Mouse (Mus musculus): ENCODE measurements around the gene Slc2a13.
A peak's percentile ranks its signal among the peaks of the same experiment; 100 is the strongest.

Slc2a13 gene

DNA sequence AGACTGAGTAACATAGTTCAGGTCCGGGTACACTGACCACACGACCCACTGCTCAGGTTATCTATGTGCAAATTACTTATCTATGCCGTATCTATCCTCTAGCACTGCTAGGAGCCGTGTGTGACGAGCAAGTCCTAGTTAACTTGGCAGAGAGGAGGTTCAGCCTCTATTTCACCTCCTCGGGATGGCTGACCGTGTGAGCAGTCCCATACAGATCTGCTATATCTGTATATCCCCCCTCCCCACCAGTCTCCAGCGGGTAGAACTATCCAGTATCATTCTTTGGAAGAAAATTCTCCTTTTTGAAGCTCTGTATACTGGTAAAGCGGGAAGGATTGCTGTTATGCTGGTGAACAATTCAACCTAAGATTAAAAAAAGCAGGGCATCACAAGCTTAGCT lies 70.8 kb downstream of the Slc2a13 start:
- DNase-seq (ENCODE audit: low read depth), result no peak

DNA sequence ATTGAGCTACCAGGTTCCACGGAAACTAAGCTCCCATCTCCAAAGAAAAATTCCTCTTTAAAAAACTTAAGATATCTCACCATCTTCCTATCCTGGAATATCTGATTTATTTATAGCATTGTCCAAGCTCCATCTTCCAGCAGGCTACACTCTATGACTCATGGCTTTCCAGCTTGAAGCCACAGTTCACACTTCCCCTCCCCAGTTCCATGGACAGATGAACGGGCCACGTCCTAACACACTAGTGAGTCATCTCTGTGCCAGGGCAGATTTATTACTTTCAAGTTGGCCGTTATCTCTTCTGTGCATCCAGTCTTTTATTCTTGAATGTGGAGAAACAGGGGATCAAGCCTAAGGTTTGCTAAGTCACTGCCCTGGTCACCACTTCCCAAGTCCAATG lies 78.0 kb downstream of the Slc2a13 start:
- DNase-seq (ENCODE audit: low read depth), result no peak

DNA sequence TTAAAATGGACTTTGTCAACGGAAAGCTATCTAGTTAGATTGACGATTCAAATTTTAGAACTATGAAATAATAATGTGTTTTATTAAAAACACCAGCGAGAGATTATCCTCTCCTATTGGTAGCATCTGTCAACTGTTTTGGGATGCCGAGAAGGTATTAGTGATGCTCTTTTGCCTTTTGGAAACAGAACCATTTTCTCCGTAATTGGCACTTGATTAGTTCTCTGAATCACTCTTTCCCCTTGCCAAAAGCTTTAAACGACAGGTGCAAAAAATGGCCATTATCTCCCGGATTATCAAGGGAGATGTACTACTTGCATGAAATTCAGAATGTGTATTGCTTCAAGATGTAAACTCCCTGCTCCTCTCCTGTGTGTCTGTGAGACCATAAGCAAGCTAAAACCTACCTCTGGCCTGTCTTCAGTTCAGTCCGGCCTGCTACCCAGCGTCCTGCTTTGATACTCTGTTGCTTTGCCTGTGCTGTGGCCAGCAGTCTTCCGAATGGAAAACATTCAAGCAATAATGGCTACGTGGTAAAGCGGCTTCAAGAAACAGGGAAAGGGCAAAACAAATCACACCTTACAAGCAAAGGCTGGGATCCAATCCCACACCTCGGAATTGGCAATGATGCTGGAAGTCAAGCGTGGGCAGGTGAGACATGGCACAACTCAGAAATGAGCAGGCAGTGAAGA lies 93.0 kb downstream of the Slc2a13 start:
- DNase-seq (ENCODE audit: low read depth), result no peak

DNA sequence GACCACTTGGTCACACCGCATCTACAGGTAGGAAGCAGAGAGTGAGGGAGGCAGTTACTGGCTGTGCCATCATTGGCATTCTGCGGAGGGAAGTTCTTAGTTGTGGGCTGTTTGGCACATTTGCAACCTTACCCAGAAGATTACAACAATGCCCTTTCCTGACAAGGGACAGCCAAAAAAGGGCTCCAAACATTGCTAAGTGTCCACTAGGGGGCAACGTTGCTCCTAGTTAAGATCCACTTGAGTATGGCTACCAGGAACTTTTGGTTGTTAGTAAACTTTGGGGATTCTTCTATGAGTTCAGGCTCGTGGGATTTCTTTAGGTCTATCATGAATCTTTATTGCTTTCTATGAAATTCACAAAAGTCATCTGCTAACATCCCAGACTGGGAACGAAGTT lies 95.3 kb downstream of the Slc2a13 start:
- peak; percentile 12 for DNase-seq (ENCODE audit: low read depth)

DNA sequence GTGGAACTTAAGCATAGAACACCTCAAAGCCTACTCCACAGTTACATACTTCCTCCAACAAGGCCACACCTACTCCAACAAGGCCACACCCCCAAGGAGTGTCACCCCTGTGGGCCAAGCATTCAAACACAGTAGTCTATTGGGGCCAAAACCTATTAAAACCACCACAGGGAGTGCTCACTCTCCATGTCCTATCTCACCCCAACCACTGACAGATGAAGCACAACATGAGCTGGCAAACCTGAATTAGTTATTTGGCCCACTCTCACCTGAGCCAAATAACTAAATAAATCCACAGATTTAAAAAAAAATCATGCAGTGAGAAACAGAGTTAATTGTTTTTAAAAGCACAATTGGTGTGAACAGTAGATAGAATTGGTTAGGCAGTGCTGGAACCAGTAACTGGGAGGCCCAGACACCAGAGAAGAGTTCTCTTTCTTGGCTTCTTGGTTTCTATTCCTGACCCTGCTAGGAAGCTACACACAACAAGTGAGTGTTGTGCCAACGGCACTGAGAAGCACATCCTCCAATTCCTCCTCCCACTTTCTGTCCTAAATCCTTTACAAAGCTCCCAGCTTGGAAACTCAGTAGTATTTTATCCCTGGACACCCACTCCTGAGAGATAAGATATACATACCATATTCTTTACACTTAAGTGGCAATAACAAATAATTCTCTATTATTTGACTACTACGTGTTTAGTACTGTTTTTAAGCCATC lies 99.2 kb downstream of the Slc2a13 start:
- DNase-seq (ENCODE audit: low read depth), result no peak

DNA sequence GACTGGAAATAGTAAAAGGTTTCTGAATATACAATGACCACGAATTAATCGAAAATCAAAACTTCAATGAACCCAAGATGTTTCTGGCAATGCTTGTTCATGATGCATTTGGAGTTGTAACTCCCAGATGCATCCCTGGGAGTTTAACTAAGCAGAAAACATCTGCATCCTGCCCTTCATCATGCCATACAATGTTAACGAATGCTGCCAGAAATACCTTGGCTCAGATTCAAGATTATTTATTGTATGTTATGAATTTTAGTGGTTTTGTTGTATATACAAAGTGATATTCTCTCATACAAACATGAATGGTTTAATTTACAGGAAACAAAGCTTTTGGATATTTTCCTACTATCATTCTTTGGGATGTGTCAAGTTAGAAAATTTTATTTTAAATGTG lies 107.7 kb downstream of the Slc2a13 start:
- no peak for DNase-seq (ENCODE audit: low read depth)

DNA sequence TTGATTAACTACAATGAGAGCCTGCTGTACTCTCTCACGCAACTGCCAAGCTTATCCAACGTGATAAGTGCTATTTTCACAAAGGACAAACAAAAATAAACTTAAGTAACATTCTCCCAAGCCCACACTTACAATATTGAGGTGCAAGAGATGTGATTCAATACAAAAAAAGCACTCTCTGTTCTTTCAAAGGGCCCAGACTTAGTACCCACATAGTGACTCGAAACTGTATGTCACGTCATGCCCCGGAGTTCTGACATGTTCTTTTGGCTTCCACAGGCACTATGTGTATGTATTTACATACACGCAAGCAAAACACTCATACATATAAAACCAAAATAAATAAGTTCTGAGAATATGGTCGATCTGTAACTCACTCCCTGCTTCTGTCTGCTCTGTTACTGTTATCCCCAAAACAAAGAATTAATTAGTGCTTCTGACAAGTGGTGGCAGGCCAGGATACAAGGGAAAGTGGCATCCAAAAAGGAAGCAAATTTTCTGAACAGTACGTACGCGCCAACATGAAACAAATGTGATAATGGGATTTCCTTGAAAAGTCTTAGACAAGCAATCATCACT lies 109.1 kb downstream of the Slc2a13 start:
- DNase-seq (ENCODE audit: low read depth), result no peak

DNA sequence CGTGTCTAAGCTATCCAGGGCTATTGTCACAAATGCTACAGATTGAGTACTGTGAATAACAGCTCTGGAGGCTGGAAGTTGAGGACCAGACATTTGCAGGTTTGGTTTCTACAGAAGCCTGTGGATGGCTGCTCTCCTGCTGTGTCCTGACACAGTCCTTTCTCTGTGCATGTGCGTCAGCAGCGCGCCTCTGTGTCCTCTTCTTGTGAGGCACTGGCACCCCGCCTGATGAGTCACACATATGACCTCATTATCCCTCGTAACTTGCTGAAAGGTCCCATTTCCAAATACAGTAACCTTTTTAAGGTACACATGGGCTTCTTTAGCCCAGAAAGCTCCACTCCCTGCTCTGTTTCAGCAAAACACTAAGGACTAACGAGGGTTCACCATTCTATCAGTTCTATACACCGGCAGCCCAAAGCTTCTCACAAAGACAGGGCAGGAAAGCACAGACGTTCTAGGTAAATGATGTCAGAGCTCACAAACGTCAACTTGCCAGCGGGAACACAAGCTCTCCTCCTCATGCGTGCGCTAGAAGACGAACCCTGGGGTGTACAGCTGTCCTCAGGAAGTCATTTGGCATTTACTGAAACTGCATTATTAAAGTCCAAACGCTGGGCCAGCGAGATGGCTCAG lies 109.9 kb downstream of the Slc2a13 start:
- DNase-seq (ENCODE audit: low read depth), result no peak

DNA sequence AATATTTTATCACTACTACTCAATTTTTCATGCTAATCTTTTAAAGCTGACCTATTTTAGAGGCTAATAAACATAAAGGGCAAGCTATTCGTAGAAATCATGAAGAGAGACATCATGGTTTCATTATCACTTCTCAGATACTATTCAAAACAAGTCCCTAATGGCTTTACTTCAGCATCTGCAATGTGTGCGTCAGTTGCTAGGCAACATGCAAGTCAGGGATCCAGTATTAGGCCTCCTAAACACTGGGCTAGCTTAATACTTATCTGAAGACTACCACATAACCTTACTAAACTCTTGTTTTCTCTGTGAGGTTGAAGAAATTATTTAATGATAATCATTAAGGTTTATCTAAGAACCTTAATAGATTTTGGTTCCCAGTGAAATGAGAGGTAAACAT lies 111.1 kb downstream of the Slc2a13 start:
- no peak for DNase-seq (ENCODE audit: low read depth)

DNA sequence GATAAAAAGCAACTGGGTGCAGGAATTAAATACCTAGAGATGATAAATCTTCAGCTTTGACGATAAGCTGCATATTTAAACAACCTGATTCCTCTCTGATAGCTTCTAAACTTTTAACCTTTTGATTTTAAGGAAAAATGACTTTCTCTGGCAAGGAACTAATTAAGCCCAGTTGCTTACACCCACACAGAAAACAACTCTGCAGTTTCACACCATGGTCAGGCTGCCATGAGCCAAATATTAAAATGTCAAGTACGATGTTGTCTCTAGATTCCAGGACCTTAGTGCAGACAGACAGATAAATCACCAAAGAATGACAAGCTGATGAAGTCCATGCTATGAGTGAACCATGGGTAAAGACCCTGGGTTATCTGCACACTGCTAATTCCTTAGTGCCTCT lies 115.9 kb downstream of the Slc2a13 start:
- no peak for DNase-seq (ENCODE audit: low read depth)

DNA sequence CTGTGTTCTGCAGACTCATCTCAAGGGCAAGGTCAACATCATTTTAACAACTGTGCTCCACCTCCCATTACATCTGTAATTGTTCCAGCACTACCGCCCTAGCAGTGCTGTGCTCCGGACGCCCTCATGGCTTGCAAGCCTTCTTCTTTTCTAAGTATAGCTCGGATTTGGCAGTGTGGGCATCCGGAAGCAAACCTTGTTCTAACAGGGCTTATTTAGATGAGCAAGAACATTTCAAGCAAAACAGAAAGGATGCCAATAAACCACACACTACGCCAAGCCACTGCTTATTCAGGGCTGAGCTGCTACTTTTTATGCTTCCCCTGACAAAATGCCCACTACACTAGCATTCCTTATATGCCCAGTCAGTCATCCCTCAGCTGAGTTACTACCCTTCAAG lies 127.7 kb downstream of the Slc2a13 start:
- DNase-seq (ENCODE audit: low read depth), result no peak

DNA sequence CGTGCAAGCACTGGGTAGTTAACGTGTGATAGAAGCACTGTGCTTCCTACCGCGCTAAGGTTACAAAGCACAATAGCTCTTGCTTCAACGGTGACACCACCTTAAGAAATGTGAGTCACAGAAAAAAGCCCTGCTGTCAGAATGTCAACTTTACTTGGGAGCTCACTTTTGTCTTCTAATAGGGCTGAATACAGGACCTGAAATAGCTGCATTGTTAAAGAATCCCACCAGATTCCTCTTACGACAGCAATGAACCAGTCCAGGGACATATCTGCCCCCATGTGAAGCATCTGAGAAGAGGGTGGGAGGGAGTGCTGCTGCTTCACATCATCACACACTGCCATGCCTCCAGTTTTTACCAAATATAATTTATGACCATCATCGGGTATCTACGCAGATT lies 129.6 kb downstream of the Slc2a13 start:
- DNase-seq (ENCODE audit: low read depth), result no peak

DNA sequence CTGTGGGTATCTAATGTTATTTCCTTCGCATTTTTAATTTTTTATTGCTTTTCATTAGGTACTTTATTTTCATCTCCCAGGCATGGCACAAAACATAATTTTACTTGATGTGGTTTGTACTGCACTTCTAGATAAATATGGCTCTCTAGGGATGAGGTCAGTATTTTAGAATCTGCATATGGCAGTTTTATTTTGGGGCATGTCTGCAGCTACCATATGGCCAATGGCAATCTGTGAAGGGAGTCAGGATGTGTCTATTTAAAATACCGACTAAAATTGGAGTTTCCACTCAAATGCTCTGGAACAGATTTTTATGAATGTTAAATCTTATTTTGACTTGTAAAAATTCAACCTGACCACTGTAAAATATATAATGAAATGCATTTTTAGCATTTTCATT lies 133.2 kb downstream of the Slc2a13 start:
- no peak for DNase-seq (ENCODE audit: low read depth)

DNA sequence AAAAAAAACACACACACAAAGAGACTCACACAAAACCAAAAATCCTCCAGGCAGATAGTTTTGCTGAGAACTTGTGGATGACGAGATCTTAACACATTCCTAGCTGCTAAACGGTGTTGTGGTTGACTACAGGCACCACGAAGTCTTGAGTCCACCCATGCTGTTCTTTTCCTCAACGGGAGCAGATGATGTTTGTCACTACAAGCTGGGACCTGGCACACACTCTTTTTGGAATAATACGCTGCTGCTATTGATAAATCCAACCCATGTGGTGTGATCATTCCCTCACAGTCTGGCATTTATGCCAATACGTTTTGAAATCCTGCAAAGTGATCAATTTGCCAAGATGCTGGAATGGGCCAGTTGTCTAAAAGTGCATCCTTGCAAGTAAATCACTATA lies 147.6 kb downstream of the Slc2a13 start:
- DNase-seq (ENCODE audit: low read depth), result no peak

DNA sequence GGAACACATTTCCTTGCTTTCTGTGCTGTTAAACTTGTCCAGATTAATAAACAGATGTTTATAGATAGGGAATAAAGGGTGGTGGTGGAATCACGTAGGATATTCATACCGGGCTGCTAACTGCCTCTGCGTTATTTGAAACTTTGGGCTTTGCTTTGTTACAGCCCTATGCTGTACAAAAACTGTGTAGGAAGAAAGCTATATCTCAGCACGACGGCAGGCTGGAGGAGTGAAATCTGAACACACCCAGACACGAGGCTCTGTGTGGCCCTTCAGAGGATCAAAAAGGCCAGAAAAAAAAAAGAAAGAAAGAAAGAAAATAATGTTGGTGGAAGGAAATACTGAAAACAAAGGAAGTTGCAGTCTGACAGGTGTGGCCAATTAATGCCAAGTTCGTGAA lies 166.1 kb downstream of the Slc2a13 start:
- DNase-seq (ENCODE audit: low read depth), result no peak

DNA sequence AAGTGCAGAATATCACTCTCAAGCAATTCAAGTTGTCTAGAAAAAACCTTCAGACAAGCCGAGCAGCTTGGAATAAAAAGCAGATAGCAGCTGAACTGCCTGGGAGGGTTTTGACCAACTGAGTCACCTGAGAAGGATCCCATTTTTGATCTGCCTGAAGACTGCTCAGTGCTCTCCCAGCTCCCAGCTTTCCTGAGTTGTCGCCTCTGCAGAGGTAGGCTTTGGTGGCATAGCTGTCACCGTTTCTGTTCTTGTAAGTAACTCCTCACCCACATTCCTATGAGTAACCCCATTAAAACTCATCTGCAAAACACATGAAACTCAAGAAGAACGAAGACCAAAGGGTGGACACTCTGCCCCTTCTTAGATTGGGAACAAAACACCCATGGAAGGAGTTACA lies 177.9 kb downstream of the Slc2a13 start:
- DNase-seq (ENCODE audit: low read depth), result no peak

DNA sequence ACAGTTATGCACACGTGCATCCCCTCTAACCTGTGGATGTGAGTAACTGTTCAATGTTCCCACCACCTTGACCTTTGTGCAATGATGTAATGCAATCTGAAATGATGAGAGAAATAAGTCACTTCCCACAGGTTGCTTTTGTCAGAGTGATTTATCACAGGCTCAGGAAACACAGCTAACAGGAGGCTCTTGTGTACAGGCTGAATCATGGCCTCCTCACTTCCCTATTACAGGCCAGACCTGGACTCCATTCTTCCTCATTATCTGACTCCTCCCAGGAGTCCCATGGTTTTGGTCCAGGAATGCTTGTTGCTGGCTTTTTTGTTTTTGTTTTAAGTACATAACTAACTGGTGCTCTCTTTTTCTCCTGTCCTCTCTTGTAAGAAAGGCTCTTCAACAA lies 189.4 kb downstream of the Slc2a13 start:
- no peak for DNase-seq (ENCODE audit: low read depth)

DNA sequence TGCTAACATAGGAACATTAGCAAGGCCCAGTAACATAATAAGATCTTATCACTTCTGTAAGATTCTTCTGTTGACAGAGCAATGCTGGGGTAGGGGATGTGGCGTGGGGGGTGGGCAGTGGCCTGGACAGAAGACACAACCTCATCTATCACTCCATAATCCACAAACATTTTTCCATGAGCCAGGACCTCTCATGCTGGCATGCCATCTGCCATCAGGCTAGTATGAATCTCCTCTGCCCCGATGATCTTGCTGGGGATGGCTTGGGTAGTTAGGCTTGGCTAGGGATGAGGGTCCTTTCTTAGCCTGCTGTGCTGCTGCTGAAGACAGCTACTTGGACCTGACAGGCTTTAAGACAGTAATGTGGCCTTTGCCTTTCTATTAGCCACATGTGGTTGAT lies 190.5 kb downstream of the Slc2a13 start:
- no peak for DNase-seq (ENCODE audit: low read depth)

DNA sequence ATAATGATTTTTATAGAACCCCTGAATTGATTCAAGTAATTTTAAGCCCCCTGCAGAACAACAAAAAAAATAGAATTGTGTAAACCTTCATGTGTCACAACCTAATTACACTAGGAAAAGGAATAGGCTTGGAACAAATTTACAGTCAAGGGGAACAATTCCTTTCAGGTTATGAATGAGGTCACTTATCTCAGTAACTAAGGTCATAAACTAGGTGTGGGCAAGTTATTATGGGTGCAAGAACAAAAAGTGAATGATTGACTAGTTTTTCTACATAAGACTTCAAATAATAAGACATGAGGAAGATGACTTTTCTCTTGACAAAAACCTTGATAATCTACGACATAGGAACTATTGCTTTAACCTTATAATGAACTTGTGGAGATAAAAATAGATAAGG lies 191.2 kb downstream of the Slc2a13 start:
- no peak for DNase-seq (ENCODE audit: low read depth)

DNA sequence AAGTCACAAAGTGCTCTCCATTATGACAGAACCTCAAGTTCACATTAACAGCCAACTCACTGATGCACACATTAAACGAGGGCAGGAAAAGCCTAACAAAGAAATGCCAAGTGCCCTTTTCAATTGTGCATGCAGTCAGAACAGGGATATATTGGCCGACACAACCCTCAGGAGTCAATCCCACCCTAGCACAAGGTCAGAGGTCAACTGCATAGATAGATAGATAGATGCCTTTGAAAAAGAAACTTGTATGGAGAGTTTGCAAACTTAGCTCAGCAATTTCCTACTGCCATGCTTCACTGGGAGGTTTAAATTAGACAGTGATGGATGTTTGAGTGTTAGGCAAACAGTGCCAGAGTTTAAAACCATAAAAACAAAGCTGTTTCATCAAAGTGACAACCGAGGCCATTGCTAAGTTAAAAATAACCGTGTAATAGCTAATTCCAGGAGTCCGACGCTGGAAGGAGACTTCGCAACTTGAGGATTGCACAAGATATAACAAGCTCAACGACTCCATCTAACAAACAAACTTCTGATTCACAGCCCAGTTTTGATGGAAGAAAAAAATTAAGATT lies 194.2 kb downstream of the Slc2a13 start:
- no peak for DNase-seq (ENCODE audit: low read depth)

DNA sequence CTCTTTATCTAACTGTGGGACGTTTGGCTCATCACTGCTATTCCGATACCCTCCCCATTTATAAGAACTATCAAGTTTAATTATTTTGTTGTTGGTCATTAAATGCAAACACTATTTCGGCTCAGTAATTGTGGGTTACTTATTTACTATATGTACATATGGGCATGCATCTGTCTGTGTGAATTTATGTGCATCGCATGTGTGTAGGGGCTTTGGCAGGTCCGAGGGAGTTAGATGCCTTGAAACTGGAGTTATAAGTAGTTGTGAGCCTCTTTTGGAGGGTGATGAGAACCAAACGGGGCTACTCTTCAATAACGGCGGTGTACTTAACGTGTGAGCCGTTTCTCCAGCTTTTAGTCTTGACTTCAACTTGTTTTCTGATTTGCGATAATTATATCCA lies 195.5 kb downstream of the Slc2a13 start:
- no peak for DNase-seq (ENCODE audit: low read depth)

DNA sequence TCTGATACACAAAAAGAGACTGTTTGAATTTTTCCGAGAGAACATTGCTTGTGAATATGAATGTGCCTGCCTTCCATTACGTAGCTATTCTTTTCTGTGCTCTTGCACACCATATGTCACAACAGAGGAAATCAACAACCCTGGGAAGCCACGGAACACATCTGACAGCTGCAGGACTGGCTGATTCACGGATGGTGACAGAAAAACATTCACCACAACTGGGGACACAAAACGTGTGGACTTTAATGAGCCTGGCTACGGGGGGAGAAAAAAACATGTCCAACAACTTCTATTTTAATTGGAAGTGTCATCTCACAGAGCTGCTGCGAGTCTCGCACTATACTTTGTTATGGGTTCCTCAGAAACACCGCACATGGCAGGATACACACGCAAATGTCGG lies 196.0 kb downstream of the Slc2a13 start:
- DNase-seq (ENCODE audit: low read depth), result no peak

DNA sequence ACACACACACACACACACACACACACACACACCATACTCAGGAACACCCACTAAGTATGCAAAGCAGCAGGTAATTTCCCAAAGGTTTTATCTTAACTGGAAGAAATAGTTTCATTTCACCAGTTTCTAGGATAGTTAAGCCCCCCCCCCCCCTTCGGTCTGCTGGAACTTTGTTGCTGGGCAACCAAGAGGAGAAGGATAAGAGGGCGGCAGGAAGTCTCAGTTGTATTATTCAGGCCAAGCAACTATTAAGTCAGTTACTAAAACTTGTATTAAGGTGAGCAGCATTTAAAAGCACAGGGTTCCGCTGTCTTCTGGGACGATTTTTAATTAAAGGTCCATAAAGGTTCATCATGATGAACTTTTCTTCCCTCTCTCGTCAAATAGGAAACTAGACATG lies 198.6 kb downstream of the Slc2a13 start:
- DNase-seq (ENCODE audit: low read depth), result no peak
